Mouse (Mus musculus) CH12.LX (cell line): ENCODE results near the gene Cfdp1. TPM values are rescaled to one million over a fixed set of nuclear protein-coding genes. Genes with fewer than 3 reads are reported as not detected.

Experiments used
- DNase-seq: peaks from one replicate; pipeline ENCODE4 v3.0.0-alpha.2; 2013; ENCODE audit errors: extremely low read depth
- H3K27ac ChIP-seq: 2 replicates; pipeline ENCODE4 v1.5.1; 2012; ENCODE audit warnings: low read depth, mild to moderate bottlenecking, control low read depth, moderate library complexity; ENCODE audit not compliant: insufficient read depth
- H3K27me3 ChIP-seq: replicated peaks from 2 replicates; pipeline ENCODE3; 2012; ENCODE audit warnings: inconsistent platforms
- H3K36me3 ChIP-seq, 2 experiments: replicated peaks in 1 of 2; 2 replicates each; pipeline versions ENCODE3 to v1.6.1; 2012; ENCODE audit warnings: inconsistent platforms in 1 of 2, low read length in 1 of 2, mild to moderate bottlenecking in 1 of 2, mixed read lengths in 1 of 2, moderate library complexity in 1 of 2; ENCODE audit not compliant: control insufficient read depth in 1 of 2, insufficient read depth in 1 of 2
- H3K4me1 ChIP-seq, 2 experiments: 2 replicates each; pipeline ENCODE4 v1.6.1; 2012; ENCODE audit warnings: inconsistent platforms in 1 of 2, moderate library complexity in 1 of 2; ENCODE audit not compliant: insufficient read depth in 2 of 2, control insufficient read depth in 1 of 2
- H3K4me2 ChIP-seq: 2 replicates; pipeline ENCODE4 v1.6.1; 2012; ENCODE audit warnings: low read depth, mild to moderate bottlenecking, control low read depth; ENCODE audit not compliant: poor library complexity, insufficient read depth, severe bottlenecking
- H3K4me3 ChIP-seq, 3 experiments: fragments of 150-350 bp in 1 of 3; sonication (generic) in 1 of 3; replicated peaks in 1 of 3; 2 replicates each; pipeline versions ENCODE3 to v1.5.1; 2011 to 2012; ENCODE audit warnings: low read depth in 2 of 3, low read length in 2 of 3, mild to moderate bottlenecking in 2 of 3, moderate library complexity in 2 of 3, control low read depth in 1 of 3, improper control_type of control experiment in 1 of 3, inconsistent platforms in 1 of 3, mixed read lengths in 1 of 3; ENCODE audit not compliant: poor library complexity in 1 of 3
- H3K79me2 ChIP-seq: replicated peaks from 2 replicates; pipeline ENCODE4 v1.6.1; 2012; ENCODE audit warnings: mild to moderate bottlenecking, moderate library complexity; ENCODE audit not compliant: control insufficient read depth, poor library complexity, insufficient read depth, severe bottlenecking; ENCODE audit errors: extremely low read depth
- H3K9ac ChIP-seq: 2 replicates; pipeline ENCODE4 v1.6.1; 2012; ENCODE audit warnings: low read depth, mild to moderate bottlenecking, control low read depth, moderate library complexity; ENCODE audit not compliant: insufficient read depth
- H3K9me3 ChIP-seq: replicated peaks from 2 replicates; pipeline ENCODE3; 2012; ENCODE audit warnings: low read length, inconsistent platforms, mixed read lengths
- CHD1 ChIP-seq: IDR thresholded peaks from 2 replicates; pipeline ENCODE4 v1.6.1; 2012; ENCODE audit warnings: low read depth, low read length, improper control_type of control experiment, inconsistent platforms
- CHD2 ChIP-seq: IDR thresholded peaks from 2 replicates; pipeline ENCODE4 v1.6.1; 2011; ENCODE audit warnings: low read length, improper control_type of control experiment
- CTCF ChIP-seq, 2 experiments: IDR thresholded peaks in 1 of 2; conservative IDR thresholded peaks in 1 of 2; 2 replicates each; pipeline ENCODE4 v1.5.1; 2011 to 2012; ENCODE audit warnings: low read depth in 2 of 2, low read length in 2 of 2, improper control_type of control experiment in 1 of 2, inconsistent platforms in 1 of 2, mild to moderate bottlenecking in 1 of 2, moderate library complexity in 1 of 2
- EP300 ChIP-seq: IDR thresholded peaks from 2 replicates; pipeline ENCODE4 v1.6.1; 2011; ENCODE audit warnings: low read length, improper control_type of control experiment
- GABPA ChIP-seq: IDR thresholded peaks from 2 replicates; pipeline ENCODE4 v1.6.1; 2012; ENCODE audit warnings: low read depth, low read length, improper control_type of control experiment, inconsistent platforms; ENCODE audit not compliant: insufficient replicate concordance
- JUN ChIP-seq: IDR thresholded peaks from 2 replicates; pipeline ENCODE4 v1.6.1; 2011; ENCODE audit warnings: low read depth, mild to moderate bottlenecking, low read length, improper control_type of control experiment, moderate library complexity; ENCODE audit not compliant: insufficient read depth
- JUND ChIP-seq: conservative IDR thresholded peaks from 2 replicates; pipeline ENCODE4 v1.6.1; 2011; ENCODE audit warnings: low read depth, low read length, improper control_type of control experiment
- KAT2A ChIP-seq: IDR thresholded peaks from 2 replicates; pipeline ENCODE4 v1.6.1; 2012; ENCODE audit warnings: low read length, improper control_type of control experiment, inconsistent platforms; ENCODE audit not compliant: insufficient replicate concordance
- MAFK ChIP-seq: IDR thresholded peaks from 2 replicates; pipeline ENCODE4 v1.6.1; 2011; ENCODE audit warnings: low read length, improper control_type of control experiment; ENCODE audit not compliant: insufficient replicate concordance
- MAX ChIP-seq: IDR thresholded peaks from 2 replicates; pipeline ENCODE4 v1.6.1; 2011; ENCODE audit warnings: low read length, improper control_type of control experiment
- MAZ ChIP-seq: IDR thresholded peaks from 2 replicates; pipeline ENCODE4 v1.6.1; 2012; ENCODE audit warnings: low read depth, mild to moderate bottlenecking, inconsistent platforms, low read length, improper control_type of control experiment, moderate library complexity
- MEF2A ChIP-seq: IDR thresholded peaks from 2 replicates; pipeline ENCODE4 v1.6.1; 2014; ENCODE audit warnings: low read depth, mild to moderate bottlenecking, inconsistent platforms, low read length, improper control_type of control experiment, borderline replicate concordance
- MXI1 ChIP-seq: IDR thresholded peaks from 2 replicates; pipeline ENCODE4 v1.6.1; 2011; ENCODE audit warnings: mild to moderate bottlenecking, low read depth, low read length, improper control_type of control experiment
- NELFE ChIP-seq: IDR thresholded peaks from 2 replicates; pipeline ENCODE4 v1.6.1; 2011; ENCODE audit warnings: low read depth, low read length, improper control_type of control experiment
- RAD21 ChIP-seq: IDR thresholded peaks from 2 replicates; pipeline ENCODE4 v1.6.1; 2011; ENCODE audit warnings: low read depth, mild to moderate bottlenecking, low read length, improper control_type of control experiment, moderate library complexity
- SIN3A ChIP-seq: IDR thresholded peaks from 2 replicates; pipeline ENCODE4 v1.6.1; 2012; ENCODE audit warnings: low read length, improper control_type of control experiment, inconsistent platforms
- SMC3 ChIP-seq: IDR thresholded peaks from 2 replicates; pipeline ENCODE4 v1.6.1; 2011; ENCODE audit warnings: low read depth, low read length, improper control_type of control experiment
- TBP ChIP-seq: conservative IDR thresholded peaks from 2 replicates; pipeline ENCODE4 v1.6.1; 2011; ENCODE audit warnings: low read depth, low read length, improper control_type of control experiment
- ZNF384 ChIP-seq: IDR thresholded peaks from 2 replicates; pipeline ENCODE4 v1.6.1; 2012; ENCODE audit warnings: low read depth, low read length, improper control_type of control experiment, inconsistent platforms
- dilution Hi-C: fragments of 300-500 bp; cut with MboI; formaldehyde crosslinking; loops from 2 replicates; pipeline ENCODE4 v1.14.3; 2020; ENCODE audit warnings: low sequenced_read_pairs; ENCODE audit not compliant: extremely low pct_unique_long_range_greater_than_20kb, extremely low pct_ligation_motif_present
- in situ Hi-C: fragments of 300-500 bp; cut with MboI; formaldehyde crosslinking; loops from 3 replicates; pipeline ENCODE4 v1.14.3; 2019; ENCODE audit warnings: low sequenced_read_pairs, low pct_ligation_motif_present, low pct_unique_long_range_greater_than_20kb, mixed read lengths
- polyA plus RNA-seq: library from polyadenylated mRNA; unstranded; fragments of >175 nt; gene quantifications from 2 replicates; pipeline ENCODE4 v1.2.1, GENCODE M21; 2012; ENCODE audit warnings: low read depth; ENCODE audit not compliant: insufficient read length
- total RNA-seq, 2 experiments: library from RNA; depleted of rRNA; stranded (reverse); fragments of 300-350 nt in 1 of 2; fragments of >200 nt in 1 of 2; gene quantifications; 2 replicates each; pipeline ENCODE4 v1.2.3; 2012 to 2014

Gene Cfdp1
- total and polyA plus RNA-seq, 3 experiments = 113 to 210 (median 169) TPM

- in situ Hi-C loops = loop anchor here (10.0 kb wide), 1 partner anchor 55 kb away; no protein-coding TSS in a partner anchor
- H3K4me3 ChIP-seq = no peak overlapping the region
- dilution Hi-C loops = no loop called here
These were observed 84.2 kb downstream of the Cfdp1 start for GRCm38 (mm10) chr8:111769764-111770428.

GRCm38 (mm10) chr8:111769296-111769695, 84.8 kb downstream of the Cfdp1 start:
- Histone ChIP-seq H3K9ac (no peak overlapping the region), H3K36me3 (peaks cover 36 to 86% of the 10 kb centered on the region in 2 experiments), H3K9me3 (no peaks in the 10 kb centered on the region), H3K4me1 (peaks cover 0 to 6% of the 10 kb centered on the region in 2 experiments; a peak in 2 of 4 replicates), H3K79me2 (no peaks in the 10 kb centered on the region), H3K27me3 (no peaks in the 10 kb centered on the region), H3K4me2 (no peak overlapping the region), H3K4me3 (no peak overlapping the region), H3K27ac (no peak overlapping the region)
- in situ Hi-C loops = no loop called here
- dilution Hi-C loops = no loop called here
- no peak for DNase-seq
- TF ChIP-seq SIN3A (no peak), TBP (no peak), ZNF384 (no peak), RAD21 (no peak), NELFE (no peak), CHD2 (no peak), MXI1 (no peak)

More at GRCm38 (mm10) chr8:111769764-111770428, 84.2 kb downstream of the Cfdp1 start:
- Histone ChIP-seq H3K9ac (no peak overlapping the region), H3K9me3 (no peaks in the 10 kb centered on the region), H3K4me2 (no peak overlapping the region), H3K36me3 (peaks cover 42 to 92% of the 10 kb centered on the region in 2 experiments), H3K27me3 (no peaks in the 10 kb centered on the region), H3K27ac (no peak overlapping the region), H3K79me2 (no peaks in the 10 kb centered on the region), H3K4me1 (peaks cover 0 to 12% of the 10 kb centered on the region in 2 experiments; a peak in 2 of 4 replicates)
- TF ChIP-seq CHD1 (no peak), MEF2A (no peak), TBP (no peak), KAT2A (no peak), GABPA (no peak), ZNF384 (no peak), EP300 (no peak), SMC3 (no peak), RAD21 (no peak), JUND (no peak), MAFK (no peak), JUN (no peak), CTCF (conservative IDR thresholded peaks at IDR 0.05 in 1 of 2, IDR thresholded peaks at IDR 0.05 in 1 of 2; ENCODE audit: low read depth in 2 of 2, low read length in 2 of 2) (no peak), MAX (no peak), MAZ (no peak)
- DNase-seq = no peak
